Mouse (Mus musculus): Measurements from ENCODE around the gene Mrpl32.

The Mrpl32 gene

DNA sequence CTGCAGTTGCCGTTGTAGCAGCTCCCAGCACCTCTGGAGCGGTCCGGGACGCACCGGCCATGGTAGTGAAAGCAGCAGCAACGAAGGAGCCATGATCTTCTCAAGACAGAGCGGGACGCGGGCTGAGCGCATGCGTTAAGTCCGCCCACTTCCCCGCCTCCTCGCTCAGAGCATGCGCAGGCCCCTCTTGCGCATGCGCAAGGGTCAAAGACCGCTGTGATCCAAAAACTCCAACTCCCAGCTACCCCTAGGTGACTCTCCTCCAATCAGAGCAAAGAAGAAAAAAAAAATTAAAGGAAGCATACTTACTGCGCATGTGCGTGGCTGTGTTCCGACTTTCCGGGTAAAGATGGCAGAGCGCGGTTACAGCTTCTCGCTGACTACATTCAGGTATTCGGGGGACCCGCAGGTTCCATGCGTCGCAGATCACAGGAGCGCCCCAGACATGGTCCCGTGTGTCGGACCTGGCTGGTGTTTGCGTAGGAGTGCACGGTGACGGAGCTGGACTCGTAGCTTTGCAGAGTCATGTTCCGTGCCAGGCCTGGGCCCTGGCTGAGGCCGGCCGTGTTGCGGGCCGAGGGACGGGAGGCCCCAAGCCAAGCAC is at the start of gene Mrpl32, which contains the start of gene Psma2:
Mrpl32 (minus strand) TSS at position 240 of the 604 bp plus-strand sequence.
Psma2 (plus strand) TSS at position 315 of the 604 bp plus-strand sequence.
- peak; percentile 100 for DNase-seq (ENCODE audit: low read depth, low spot score)

DNA sequence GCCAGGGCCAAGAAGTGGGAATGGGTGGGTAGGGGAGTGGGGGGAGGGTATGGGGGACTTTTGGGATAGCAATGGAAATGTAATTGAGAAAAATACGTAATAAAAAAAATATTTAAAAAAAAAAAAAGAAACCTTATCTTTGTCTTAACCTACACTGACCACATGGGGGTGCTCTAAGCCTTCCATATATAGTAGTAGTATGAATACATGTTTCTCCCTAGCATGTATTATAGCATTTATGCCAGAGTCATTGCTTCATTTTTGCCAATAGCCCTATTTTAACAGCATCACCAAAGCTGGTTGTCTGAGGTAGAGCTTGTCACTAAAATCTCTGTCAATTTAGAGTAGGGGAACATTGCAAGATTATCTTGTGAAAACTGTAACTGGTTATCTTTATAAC is 36.3 kb upstream of the Mrpl32 start:
- no peak for DNase-seq (ENCODE audit: low read depth, low spot score)

DNA sequence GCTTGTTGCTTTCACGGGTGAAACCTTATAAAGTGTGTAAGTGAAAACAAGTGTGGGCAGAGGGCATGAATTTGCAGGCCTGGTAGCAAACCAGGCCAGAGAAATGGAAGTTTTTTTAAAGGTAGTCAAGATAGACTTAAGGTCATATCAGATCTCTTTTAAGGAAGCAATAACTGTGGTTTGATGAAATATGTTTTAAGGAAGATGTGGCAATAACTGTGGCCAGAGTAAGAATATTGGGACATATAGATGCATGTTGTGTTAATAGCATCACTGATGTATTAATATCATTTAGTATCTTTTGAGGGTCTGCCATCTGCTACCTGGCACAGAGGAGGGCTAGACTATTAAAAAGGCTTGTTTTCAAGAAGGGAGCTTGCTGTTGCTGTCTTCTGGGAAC is 27.0 kb upstream of the Mrpl32 start:
- DNase-seq (ENCODE audit: low read depth, low spot score): no peak

DNA sequence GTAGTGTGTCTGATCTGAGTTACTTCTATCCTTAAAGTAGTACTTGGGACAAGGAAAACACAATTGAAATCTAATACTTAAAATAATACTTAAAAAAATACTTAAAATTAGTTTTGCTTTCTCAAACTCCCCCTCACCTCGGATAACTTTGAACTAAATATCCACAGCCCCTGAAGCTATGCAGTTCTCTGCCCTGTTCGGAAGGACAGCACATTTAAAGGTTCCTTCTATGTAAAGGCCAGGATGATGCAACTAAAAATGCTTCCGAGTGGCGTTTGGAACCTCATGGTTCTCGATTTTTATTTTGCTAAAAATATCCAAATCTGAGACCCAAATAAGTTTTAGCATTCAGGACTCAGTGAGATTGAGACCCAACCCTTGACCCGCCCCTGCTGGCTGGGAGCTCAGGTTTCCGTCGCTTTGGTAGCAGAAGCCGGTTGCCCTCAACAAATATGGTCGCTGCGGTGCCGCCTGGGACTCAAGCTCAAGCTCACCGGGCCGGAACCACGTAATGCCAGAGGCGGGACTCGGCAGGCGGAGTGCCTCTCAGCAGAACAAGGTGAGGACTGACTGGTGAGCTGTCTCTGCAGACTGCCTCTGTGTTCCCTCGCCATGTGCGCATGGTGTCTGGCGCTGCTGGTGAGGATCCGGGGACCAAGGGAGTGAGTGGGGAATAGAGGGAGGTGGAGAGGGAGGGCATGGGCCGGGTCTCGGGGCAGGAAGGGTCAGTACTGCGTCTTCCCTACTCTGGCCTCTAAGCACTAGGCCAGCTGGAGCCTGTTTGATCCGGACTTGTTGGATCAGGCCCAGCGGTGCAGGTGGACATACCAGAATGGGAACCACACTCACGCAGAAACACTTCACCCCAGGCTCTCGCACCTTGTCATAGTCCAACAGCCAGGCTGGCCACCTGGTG is 17.0 kb upstream of the Mrpl32 start, which contains the start of gene AW209491:
AW209491 (plus strand) TSS at position 429 of the 916 bp plus-strand sequence.
- peak; percentile 91 for DNase-seq (ENCODE audit: low read depth, low spot score)

DNA sequence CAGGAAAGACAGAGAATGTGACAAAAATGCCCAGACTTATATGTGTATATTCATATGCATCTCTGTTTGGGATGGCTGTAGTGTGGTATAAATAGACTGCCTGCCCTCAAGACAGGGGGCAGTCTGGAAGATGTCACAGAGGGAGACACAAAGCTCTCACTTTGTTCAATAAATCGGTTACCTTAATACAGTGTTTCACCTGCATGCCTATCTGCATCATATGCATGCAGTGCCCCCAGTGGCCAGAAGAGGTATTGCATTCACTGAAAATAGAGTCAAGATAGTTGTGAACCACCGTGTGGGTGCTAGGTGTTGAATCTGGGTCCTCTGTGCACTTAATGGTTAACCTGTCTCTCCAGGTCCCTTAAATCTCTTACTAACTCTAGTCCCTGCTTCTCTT is 5.8 kb upstream of the Mrpl32 start:
- DNase-seq (ENCODE audit: low read depth, low spot score): no peak

DNA sequence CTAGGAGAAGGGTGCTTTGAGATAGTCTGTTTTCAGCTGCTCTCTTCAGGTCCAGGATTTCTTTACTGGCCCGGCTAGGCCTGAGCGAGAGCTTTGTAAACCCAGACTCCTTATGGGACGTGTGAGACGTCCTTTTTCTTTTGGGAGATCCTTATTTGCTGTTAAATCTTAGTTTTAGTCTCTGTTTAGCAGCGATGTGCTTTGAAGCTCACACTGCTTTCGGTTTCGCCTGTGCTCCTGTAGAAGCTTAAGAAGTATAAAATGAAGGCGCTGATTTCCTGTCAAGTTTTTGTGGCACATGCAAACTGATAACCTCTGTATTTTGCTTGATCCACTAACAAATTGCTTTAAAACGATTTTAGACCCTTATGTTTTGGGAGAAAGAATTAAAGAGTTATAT is 588 bp upstream of the Mrpl32 start:
- no peak for DNase-seq (ENCODE audit: low read depth, low spot score)

DNA sequence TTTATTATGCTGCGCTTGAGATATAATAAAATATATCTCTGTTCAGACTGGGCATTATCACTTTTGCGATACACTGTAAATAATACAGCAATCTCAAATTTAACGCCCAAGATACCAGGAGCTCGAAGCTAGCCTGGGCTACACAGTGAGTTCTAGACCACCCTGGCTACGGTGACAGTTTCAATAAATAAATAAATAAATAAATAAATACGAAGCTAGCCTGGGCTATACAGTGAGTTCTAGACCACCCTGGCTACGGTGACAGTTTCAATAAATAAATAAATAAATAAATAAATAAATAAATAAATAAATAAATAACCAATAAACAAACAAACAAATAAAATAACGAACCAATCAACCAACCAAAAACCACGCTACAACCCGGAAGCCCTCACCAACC is 502 bp downstream of the Mrpl32 start:
- no peak for DNase-seq (ENCODE audit: low read depth, low spot score)

DNA sequence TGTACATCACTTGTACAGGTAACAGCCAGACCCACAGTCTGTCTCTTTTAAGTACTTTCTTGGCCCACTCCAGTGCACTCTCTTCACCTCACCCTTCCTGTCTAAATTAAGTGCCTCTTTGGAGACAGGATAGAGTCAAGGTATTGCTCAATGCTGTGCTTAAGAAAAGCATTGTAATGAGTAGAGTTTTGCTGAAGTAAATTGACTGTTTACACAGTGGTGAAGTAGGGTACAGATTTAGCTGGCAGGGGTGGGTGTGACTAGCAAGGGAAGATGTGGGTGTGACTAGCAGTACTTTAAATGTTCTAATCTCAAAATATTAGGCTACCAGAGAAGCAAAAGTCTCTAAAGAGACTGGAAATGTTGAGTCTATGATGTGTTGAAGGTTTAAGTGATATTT is 5.3 kb downstream of the Mrpl32 start:
- DNase-seq (ENCODE audit: low read depth, low spot score): no peak

DNA sequence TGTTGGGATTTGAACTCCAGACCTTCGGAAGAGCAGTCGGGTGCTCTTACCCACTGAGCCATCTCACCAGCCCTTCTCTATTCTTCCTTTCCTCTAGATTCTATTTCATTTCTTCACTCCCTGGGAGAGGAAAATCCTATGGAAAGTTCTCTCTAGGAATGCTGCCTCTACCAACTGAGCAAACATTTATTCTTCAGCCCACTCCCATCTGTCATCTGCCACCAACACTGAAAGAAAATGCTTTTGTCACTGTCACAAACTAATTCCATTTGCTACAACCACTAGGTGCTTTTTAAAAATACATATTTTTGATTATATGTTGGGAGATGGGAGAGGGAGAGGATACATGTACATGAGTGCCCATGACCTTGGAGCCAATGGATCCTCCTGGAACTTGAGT is 10.2 kb downstream of the Mrpl32 start:
- no peak for DNase-seq (ENCODE audit: low read depth, low spot score)

DNA sequence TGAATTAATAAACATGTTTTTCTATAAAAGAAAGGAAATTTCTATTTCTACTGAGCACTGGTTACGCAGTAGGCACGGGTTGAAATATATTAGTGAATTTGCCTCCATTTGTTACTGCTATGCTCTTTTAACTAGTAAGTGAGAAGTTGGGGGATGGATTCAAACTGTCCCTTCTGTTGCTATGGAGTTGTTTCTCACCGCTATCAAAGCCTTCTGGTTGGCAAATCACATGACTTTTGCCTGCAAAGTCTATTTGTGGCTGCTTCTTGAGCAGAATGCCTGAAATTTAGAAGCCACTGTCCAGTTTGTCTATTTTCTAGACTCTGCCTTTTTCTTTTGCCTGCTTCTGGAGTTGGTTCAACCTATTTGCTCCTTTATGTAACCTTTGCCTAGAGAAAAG is 32.6 kb downstream of the Mrpl32 start:
- no peak for DNase-seq (ENCODE audit: low read depth, low spot score)

DNA sequence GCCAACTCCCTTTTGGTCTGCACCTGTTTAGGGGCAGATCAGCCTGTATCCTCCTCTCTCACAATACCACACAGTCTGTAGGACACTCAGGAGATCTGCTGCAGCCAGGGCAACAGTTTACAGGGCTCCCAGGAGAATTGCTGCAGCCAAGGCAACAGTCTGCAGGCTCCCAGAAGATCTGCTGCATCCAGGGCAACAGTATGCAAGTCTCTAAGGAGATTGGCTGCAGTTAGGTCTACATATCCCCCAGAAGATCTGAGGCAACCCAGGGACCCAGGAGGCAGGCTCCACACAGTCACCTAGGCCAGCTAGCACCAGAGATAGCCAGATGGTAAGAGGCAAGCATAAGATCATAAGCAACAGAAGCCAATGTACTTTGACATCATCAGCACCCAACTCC is 38.8 kb downstream of the Mrpl32 start:
- DNase-seq (ENCODE audit: low read depth, low spot score): no peak

DNA sequence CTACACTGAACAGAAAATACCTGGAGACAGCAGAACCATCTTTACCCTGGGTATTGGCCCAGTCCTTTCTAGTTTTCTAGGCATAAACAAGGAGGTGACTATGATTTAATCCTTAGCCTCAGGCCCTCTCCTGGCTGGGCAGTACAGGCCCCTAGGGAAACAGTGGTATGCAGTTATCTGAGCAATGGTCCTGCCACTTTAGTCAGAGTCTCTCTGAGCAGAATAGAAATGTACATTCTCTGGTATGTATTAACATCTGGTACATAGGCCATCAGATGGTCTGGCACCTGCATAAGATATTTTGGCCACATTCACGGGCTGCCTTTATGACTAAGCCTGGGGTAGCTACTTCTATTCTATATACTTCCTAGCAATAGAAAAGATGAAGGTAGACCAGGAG is 51.6 kb downstream of the Mrpl32 start:
- no peak for DNase-seq (ENCODE audit: low read depth, low spot score)
